Mouse (Mus musculus): ENCODE measurements around the gene Abhd5. TPM values are rescaled to one million over a fixed set of nuclear protein-coding genes. Genes with fewer than 3 reads are reported as not detected.
"Not testable (repeated sequence)": the region's sequence is repeated elsewhere in the genome, so short reads cannot be mapped to it uniquely, and the experiment has no call there.

The Abhd5 gene
- 16.2 and 17.9 TPM in 2 replicates for polyA plus RNA-seq (2012; rRNA removed)

DNA sequence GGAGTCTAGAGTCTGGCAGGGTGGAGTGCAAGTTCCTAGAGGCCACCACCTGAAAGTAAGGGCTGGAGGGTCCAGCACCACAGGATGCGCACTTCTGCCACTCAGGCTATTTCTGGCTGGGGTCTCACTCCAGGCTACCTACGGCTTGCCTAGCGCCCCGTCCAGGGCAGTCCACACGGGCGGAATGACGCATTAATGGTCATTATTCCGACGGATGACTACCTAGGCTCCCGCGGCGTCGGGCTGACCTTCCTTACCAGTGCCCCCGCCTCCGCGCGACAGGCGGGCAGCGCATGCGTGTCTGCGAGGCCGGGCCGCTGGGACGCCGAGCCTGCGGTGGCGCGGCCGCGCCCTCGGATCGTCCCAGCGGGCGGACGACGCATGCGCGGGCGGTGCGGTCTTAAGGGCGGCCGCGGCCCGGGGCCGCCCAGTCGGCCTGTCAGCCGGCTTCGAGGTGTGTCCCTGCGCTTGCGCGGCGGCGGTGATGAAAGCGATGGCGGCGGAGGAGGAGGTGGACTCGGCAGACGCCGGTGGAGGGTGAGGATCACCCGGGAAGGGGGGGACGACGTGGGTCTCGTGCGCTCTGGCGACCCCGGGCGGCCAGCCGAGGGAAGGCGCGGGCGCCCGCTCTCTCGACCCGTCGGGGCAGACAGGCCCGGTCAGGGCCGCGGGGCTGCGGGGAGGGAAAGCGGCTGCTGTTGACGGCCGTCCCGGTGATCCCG, at the start of gene Abhd5:
Gene Abhd5, plus strand, starts transcription at position 306 of the 722 bp plus-strand sequence.
- WGBS = under 1% methylated on average over 84 of the region's 84 CpGs
- peak; percentile 59 for DNase-seq (ENCODE audit: low read depth, low spot score)

GRCm38 (mm10) chr9:122305302-122305701, 46.1 kb upstream of the Abhd5 start:
- DNase-seq (ENCODE audit: low read depth, low spot score) = no peak
- WGBS = 54% methylated on average over 3 of the region's 3 CpGs

DNA sequence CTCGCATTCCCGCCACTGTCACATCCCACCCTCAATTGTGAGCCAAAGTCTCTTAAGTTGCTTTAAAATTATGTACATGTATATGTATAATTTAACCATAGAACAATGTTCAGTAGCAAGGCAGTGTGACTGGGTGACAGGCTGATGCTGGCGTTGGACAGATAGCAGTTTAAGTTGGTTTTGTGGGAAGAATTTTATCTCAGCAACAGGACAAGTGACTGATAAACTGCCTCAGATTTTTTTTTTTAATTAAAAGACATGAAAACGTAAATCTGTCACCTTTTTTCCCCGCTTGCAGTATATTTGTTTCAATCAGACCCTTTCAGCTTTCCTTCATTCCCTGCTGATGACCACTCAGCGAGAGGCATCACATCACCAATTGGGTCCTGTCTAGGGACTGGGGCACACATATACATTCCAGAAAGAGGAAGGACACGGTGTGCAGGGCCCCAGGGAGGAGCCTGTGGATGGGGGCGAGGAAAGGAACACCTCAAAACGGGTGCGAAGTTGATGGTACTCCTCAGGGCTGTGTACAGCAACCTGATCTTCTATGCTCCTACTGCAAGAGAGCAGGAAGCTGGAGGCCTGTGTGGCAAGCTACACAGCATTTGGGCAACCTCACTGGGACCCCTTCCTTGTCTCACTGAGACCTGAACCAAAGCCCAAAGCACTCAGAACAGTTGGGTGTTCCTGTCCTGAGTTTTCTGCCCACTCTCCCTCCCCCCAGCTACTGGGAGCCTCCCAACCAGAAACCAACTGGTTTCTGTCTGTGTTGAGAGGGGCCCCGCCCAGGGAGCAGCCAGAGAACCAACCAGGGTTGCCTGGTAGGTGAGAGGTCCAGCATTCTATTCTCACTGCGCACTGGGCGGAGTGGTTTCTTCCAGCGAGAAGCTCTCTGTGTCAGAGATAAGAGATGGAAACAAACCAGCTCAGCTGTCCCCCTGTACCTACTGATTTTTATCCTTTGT, 42.1 kb upstream of the Abhd5 start:
- DNase-seq (ENCODE audit: low read depth, low spot score) = no peak
- 54% methylated on average over 14 of the region's 14 CpGs for WGBS

DNA sequence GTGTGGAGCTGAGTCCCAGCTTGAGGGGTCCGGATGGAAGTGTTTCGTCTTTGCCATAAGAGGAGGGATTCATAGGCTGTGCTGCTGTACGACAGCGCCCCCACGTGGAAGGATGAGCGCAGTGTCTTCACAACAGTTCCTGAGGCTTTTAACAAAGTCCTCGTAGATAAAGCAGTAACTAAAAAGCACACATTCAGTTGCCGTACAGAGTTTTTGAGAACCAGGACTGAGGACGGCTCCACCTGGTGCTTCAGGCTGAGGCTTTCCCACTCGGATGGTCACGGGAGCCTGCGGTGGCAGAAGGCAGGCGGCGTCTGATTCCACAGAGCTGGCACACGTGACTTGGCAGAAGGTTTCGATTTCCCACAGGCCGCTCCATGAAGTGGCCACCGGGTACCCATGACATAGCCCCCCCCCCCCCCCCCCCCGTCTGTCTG, 40.8 kb upstream of the Abhd5 start:
- WGBS = 1% methylated on average over 19 of the region's 19 CpGs
- DNase-seq (ENCODE audit: low read depth, low spot score) = no peak

DNA sequence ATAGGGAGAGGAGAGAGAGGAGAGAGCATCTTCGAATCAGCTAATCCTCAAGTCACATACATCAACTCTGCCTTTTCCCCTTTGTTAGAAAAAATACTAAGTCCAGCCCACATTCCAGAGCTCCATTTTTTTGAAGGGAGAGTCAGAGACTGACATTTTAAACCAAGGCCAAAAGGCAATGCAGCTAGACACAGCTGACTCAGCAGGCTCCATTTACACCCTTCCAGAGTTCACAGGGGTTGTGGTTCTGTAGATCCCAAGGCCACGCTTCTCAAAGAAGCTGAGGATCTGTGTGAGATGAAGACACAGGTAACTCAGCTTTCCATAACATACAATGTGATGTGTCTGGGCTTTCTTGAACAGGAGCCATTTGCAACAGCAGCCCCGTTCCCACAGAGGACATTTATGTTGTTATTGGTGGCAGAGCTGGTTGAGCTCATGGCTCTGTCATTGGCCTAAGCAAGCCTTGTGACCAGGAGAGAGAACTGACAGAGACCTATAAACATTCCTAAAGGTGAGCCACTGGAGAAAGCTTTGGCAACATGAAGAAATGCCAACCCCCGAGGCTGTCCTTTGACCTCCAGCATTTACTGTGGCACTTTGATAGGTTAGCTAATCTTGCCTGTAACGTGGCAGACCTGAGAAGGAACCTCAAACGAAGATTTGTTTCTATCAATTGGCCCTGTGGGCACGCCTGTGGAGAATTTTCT, 40.2 kb upstream of the Abhd5 start:
- DNase-seq (ENCODE audit: low read depth, low spot score) = no peak
- 42% methylated on average over 7 of the region's 7 CpGs for WGBS

DNA sequence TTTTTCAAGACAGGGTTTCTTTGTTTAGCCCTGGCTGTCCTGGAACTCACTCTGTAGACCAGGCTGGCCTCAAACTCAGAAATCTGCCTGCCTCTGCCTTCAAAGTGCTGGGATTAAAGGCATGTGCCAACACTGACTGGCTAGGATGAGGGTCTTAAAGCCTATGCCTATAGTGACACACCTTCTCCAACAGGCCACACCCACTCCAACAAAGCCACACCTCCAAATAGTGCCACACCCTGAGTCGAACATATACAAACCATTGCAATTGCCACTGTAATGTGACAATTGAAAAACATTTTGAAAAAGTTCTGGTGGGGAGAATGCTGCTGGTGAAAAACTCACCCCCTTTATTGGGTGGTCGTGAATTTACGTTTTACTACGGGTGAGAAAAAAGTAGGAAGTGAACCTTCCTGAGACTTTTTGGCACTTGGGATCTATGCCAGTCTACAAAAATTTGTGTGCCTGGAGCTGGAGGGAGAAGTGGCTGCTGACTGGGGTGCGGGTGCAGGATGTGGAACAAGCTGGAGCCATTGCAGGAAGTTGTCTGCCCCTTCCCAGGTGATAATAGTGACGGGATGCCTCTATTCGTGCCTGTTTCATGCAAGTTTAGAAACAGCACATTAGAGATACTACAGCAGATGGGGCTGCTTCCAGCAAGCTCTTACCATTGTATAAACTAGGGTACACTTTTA, 39.0 kb upstream of the Abhd5 start:
- DNase-seq (ENCODE audit: low read depth, low spot score) = no peak
- 67% methylated on average over 7 of the region's 7 CpGs for WGBS

GRCm38 (mm10) chr9:122313128-122313527, 38.3 kb upstream of the Abhd5 start:
- 14% methylated on average over 1 of the region's 1 CpGs for WGBS
- not testable (repeated sequence) for DNase-seq (ENCODE audit: low read depth, low spot score)

- no peak for DNase-seq (ENCODE audit: low read depth, low spot score)
- 69% methylated on average over 6 of the region's 6 CpGs for WGBS
Observed at GRCm38 (mm10) chr9:122314386-122314785, 37.0 kb upstream of the Abhd5 start.

DNA sequence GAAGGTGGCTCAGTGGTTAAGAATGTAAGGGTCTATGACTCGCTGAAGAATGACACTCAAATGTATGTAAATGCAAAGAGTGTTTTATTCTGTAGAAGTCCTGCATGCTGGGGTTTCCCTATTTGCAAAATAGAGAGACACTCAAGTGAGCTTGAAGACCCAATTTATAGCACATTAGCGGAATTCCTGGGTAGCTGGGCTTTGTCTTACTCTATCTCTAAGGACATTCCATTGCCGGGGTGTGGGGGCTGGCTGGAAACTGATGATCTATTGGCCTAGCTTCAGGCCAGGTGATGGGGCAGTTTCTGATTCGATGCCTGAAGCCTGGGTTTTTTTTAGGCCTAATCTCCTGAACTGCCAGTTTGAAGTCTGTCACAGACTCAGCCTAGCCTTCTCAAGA, 36.5 kb upstream of the Abhd5 start:
- 68% methylated on average over 4 of the region's 4 CpGs for WGBS
- DNase-seq (ENCODE audit: low read depth, low spot score) = no peak

- WGBS = 87% methylated on average over 11 of the region's 11 CpGs
- no peak for DNase-seq (ENCODE audit: low read depth, low spot score)
Observed at GRCm38 (mm10) chr9:122315501-122315900, 35.9 kb upstream of the Abhd5 start.

GRCm38 (mm10) chr9:122316562-122316961, 34.8 kb upstream of the Abhd5 start:
- WGBS = 55% methylated on average over 7 of the region's 7 CpGs
- no peak for DNase-seq (ENCODE audit: low read depth, low spot score)

GRCm38 (mm10) chr9:122320626-122321025, 30.8 kb upstream of the Abhd5 start:
- DNase-seq (ENCODE audit: low read depth, low spot score) = no peak
- WGBS = 90% methylated on average over 4 of the region's 4 CpGs

DNA sequence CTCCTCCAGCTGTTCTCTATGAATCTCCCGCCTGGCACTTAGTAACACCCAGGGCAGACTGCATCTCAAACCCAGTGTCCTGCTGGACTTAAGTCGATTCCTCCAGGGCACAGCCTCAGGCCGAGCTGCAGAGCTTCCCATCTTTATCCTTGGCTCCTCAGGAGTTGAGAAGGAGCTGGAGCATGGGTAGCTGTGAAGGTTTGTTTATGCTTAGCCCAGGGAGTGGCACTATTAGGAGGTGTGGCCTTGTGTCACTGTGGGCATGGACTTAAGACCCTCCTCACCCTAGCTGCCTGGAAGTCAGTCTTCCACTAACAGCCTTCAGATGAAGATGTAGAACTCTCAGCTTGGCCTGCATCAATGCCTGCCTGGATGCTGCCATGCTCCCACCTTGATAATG, 29.1 kb upstream of the Abhd5 start:
- no peak for DNase-seq (ENCODE audit: low read depth, low spot score)
- WGBS = 75% methylated on average over 3 of the region's 3 CpGs

DNA sequence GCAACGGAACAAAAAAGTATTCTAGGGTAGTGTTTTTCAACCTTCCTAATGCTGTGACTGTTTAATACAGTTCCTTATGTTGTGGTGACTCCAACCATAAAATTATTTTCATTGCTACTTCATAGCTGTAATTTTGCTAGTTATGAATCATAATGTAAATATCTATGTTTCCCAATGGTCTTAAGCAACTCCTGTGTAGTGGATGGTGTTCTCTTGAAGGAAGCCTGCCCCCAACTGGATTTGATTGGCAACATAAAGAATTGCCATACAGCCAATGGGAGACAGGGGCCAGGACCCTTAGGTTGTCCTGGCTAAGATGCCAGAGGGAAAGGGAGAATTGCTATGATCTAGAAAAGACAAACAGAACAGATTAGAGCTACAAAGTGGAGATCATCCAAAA, 25.4 kb upstream of the Abhd5 start:
- WGBS = 65% methylated on average over 1 of the region's 1 CpGs
- no peak for DNase-seq (ENCODE audit: low read depth, low spot score)

DNA sequence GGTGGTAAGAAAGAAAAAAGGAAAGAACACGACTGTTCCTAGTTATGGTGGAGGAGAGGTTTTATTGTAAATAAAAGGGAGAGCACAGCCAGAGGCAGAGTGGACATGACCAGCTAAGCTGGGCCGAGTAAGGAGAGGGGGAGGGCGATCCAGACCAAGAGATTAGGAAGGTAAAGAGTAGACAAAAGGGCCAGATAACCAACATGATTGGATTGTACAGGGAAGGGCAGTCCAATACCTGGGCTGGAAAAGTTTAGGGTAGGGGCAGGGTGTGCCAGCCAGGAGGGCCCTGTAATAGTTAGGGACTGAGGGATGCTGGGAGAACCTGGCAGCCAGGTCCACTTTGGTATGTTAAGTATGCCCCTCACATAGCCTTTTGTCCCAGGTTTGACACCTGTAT, 23.2 kb upstream of the Abhd5 start:
- WGBS = 55% methylated on average over 3 of the region's 3 CpGs
- DNase-seq (ENCODE audit: low read depth, low spot score) = no peak

- WGBS = 45% methylated on average over 2 of the region's 2 CpGs
- DNase-seq (ENCODE audit: low read depth, low spot score) = no peak
Observed at GRCm38 (mm10) chr9:122336677-122337076, 14.7 kb upstream of the Abhd5 start.

DNA sequence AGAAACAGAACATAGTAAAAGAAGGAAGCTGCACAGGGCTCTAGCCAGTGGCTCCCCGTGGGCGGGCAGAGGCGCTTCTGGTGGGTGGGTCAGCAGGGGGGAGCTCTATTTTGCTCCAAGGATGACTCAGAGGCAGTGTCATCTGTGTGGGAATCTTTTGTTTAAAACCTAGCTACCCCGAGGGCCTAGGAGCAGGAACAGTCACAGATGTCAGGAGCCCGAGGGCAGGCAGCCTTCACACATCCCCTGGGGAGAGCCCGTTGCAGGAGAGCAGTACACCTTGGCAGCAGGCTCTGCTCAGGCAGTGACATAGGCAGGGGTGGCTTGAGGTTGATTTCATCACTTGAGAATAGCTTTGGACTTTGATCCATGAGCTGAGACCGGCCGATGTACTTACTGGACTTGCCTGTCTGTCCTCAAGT, 13.9 kb upstream of the Abhd5 start:
- 12% methylated on average over 8 of the region's 8 CpGs for WGBS
- DNase-seq (ENCODE audit: low read depth, low spot score) = no peak

GRCm38 (mm10) chr9:122339972-122340371, 11.4 kb upstream of the Abhd5 start:
- DNase-seq (ENCODE audit: low read depth, low spot score) = no peak
- WGBS = 63% methylated on average over 5 of the region's 5 CpGs

DNA sequence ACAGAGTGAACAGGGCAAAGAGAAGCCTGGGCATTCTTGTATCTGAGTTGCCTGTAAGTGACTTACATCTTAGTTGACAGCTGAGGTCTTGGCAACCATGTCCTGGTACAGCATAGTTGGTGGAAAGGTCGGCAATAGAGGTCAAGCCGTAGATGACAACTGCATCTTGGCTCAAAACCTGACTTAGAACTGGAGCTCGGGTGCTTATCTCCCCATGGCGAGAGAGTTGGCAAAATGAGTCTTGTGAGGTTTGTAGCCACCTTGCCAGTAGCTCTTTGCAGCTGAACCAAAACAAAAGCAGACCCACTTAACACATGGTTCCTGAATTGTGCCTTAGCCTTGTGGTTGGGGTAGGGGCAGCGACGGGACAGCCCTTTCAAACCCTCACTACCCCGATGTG, 8.0 kb upstream of the Abhd5 start:
- WGBS = 84% methylated on average over 7 of the region's 7 CpGs
- DNase-seq (ENCODE audit: low read depth, low spot score) = no peak

Measured in large intestine, adult 2 months (tissue).